Mouse (Mus musculus): Measurements from ENCODE around the gene Tfcp2.

The Tfcp2 gene

DNA sequence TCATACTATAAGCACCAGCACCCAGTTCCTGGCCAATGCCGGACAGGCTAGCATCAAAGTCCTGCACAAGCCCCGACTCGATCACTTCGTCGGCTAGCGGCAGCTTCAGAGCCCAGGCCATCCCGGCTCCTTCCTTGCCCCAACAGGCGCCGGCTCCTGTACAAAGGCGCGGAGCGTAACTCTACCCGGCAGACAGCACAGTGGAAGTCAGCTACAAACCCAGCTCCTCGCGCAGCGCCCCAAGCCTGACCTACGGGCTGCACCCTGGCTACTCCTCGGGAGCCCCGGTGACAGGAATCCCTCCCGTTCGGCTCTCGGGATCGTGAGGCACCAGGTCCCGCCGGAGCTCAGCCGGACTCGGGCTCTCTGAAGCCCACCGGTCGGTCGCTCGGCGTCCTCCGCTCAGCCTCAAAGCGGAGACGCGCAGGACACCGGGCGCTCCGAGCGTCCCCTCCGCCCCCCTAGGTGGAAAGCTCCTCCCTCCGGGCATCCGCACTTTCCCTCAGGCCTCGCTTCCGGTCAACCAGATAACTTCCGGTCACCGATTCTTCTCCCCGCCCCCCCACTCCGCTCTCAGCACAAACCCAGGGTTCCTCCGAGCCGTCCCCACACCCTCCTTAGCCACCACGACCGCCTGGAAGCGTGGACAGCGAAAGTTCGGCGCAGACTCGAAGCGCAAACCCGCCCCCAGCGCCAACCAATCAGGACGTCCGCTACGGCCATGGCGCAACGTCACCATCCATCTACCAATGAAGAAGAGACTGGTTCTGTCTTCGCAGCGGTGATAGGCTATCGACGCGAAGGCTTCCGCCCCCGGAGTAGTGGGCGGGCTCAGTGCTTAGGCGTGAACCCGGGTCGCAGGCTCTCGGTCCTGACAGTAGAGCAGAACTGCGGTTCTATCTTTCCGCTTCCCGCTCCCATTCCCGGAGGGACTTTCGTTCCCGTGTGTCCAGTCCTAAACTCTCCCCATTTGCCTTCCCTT, at the start of gene Tfcp2:
TSS of gene Tfcp2 (minus strand) at position 683 of the 982 bp plus-strand sequence.
- peak; percentile 100 for ATAC-seq (ENCODE audit: low TSS enrichment)

DNA sequence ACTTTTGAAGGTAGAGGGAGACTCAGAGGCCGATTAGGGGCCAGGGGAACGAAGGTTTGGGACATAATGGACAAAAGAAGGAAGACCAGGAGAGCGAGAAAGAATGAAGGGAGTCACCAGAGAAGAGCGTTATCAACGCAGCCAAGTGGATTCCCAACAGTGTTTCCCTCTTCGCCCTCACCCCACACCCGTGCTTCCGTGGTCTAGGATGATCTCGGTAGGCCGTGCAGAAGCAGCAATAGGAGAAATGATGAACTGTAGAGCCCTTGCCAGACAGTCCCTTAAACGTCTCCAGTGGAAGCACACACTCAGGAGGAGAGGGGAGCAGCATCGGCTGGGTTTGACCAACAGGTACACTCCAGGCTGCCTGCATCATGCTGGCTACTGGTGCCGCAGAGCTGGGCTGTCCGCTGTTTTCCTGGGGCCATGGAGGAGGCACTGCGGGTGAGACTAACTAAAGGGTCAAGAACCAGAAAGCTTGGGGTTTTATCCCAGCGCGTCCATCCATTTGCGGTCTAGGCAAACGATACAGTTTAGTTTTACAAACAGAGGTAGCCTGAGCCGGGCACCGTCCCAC, 49.0 kb upstream of the Tfcp2 start:
- ATAC-seq (ENCODE audit: low TSS enrichment): no peak

DNA sequence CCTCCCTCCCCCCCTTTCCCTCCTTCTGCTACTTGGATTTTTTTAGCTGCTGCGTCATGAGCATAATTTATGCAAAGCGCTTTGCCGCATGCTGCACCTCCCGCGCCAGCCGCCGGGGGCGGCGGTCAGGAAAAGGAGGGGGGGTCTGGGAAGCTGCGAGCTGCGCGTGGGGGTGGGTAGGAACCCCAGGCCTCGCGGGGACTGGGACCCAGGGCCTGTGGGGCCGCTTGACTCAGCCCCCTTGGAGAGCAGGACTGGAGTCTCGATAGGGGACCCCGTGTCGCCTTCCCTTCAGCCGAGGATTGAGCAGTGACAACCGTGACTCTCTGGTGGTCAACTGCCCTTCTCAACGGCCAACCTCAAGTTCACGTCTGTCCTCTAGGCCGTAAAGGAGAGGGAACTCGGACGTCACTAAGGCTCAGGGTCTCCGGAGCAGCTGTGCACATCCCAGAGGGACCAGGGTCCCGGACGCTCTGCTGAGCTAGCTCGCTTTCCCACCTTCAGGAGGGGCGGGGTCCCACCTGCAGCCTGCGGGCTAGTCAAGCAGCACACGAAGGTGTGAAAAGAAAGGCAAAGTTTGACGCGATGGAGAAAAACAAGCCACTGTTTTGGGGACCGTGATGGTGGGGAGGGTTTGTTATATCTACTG, 48.4 kb upstream of the Tfcp2 start:
- peak; percentile 44 for ATAC-seq (ENCODE audit: low TSS enrichment)

DNA sequence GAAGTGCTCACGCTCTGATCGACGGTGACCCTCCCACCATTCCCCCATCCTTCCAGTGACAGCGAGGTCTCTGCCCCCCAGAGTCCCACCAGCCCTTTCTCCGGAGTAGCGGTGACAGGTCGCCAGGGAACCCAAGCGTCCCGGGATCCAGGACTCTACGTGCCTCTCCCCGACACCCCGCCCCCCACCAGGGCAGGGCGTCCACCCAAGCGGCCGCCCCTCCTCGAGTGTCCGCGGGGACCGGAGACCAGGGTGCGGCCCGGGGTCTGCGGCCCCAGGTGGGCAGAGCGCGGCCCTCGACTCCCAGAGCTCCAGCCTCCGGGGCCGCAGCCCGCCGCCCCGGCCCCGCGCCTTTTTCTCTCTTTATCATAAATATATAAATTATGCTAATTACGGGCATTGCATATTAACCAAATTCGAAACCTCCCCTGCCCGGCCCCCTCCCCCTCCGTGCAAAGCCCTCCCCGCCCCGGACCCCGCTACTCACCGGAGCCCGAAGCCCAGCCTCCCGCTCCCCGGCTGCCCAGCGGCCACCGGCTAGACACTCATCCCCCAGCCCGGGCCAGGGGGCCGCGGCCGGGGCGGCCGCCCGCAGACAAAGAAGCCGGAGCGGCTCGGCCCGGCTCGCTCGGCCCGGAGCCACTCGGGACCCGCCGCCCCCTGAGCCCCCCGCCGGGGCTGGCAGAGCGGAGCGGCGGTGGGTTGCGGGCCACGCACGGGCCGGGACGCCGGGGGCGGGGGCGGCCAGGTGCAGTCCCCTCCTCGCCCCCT, 47.7 kb upstream of the Tfcp2 start, which contains the start of gene Pou6f1:
TSS of gene Pou6f1 (minus strand) at position 709 of the 771 bp plus-strand sequence.
- no peak for ATAC-seq (ENCODE audit: low TSS enrichment)

DNA sequence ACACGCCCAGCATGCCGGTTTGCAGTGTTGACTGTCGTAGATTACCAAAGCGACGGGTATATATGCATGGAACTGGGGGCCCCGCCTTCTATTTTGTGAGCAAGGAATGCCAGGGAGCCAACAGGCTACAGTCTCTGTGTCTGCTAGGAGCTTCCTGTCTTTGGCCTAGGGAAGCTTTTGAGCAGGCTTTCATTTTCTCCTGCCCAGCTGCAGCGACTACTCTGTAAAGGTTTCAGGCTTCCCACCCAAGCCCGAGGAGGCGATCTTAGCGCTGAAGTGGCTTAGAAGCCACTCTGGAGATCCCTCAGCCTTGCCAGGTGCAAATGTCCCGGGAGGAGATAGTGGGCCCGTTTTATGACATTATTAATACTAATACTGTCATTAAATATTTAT, 47.1 kb upstream of the Tfcp2 start:
- peak; percentile 53; the same call in 1 of the 2 replicates for ATAC-seq (ENCODE audit: low TSS enrichment)

DNA sequence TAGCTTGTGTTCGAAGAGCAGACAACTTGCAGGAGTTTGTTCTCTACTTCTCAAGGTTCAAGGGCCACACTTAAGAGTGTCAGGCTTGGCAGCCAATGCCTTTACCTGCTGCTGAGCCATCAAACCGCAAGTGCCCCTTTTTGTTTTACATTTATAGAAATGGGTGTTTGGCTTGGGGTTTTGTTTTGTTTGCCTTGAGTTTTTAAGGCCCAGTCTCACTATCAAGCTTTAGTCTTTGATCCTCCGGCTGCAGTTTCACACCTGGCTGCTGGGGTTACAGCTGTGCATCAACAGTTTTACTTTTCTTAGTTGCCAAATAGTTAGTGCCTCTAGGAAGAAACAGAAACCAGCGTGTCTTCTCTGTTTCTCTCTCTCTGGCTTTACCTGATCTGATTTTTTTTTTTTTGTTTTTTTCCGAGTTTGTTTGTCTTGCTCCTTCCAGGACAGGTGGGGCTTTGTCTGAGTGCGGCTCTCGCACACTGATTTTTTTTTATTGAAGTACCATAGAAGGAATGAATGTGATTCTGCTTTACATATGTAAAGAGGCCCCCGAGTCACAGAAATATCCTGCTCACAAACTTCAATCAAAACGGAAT, 46.6 kb upstream of the Tfcp2 start:
- ATAC-seq (ENCODE audit: low TSS enrichment): no peak

DNA sequence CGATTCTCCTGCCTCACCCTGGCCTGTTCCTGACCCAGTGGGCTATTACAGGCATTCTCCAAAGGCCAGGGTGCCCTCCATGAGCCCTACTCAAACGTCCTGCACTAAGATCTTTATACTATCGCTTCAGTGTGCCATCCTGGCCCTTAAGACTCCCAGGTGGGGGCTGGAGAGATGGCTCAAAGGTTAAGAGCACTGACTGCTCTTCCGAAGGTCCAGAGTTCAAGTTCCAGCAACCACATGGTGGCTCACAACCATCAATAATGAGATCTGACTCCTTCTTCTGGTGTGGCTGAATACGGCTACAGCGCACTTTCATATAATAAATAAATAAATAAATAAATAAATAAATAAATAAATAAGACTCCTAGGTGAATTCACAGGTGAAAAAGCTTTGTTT, 41.0 kb upstream of the Tfcp2 start:
- no peak for ATAC-seq (ENCODE audit: low TSS enrichment)

DNA sequence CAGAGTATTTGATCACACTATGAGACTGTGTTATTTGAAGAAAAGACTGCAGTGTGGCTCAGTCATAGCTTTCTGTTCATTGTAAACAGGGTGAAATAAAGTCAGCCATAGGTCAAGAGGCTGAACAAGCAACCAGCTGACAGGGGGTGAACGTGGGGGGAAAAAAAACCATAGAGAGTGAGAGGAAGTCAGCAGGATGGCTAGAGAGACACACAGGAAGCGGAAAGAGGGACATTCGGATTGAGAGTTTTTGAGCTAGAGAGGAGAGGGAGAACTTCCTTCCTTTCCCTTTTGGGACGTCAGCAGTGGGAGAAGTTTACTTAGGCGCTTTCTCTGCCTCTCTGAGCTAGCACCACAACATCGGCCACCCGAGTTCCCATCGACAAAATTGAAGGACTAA, 38.6 kb upstream of the Tfcp2 start:
- no peak for ATAC-seq (ENCODE audit: low TSS enrichment)

DNA sequence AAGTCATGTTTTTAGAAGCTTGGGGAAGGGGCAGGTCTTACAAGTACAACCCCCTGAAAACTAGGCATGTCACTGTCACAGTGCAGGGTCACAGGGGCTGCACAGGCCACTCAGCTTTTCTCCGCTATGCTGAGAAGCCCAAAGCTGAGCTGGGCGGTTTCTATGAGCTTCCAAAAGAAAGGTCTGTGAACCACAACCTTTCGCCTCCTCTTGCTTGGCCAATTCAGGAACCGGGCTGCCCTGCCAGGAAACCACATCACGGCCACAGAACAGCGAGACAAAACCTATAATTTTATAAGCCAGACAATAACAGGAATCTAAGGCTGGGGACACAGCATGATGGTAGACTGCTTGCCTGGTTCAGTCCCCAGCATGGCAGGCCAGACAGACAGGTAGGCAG, 36.5 kb upstream of the Tfcp2 start:
- no peak for ATAC-seq (ENCODE audit: low TSS enrichment)

DNA sequence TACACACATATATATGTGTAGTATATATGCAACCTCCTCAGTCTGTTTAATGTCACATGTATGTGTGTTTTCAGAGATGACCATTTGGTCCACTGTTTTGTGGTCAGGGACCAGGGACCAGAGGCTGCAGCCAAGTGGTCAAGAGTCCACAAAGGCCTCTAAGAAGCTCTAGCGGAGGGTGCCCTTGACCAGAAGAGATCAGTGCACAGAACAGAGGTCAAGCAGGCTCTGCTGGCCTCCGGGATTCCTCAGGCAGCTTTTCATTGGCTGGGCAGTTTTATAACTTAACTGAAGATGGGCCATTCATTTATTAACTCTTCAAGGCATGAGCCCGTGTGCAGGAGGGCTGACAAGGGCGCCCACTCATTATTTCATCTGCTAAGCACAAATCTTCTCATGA, 35.4 kb upstream of the Tfcp2 start:
- ATAC-seq (ENCODE audit: low TSS enrichment): no peak

DNA sequence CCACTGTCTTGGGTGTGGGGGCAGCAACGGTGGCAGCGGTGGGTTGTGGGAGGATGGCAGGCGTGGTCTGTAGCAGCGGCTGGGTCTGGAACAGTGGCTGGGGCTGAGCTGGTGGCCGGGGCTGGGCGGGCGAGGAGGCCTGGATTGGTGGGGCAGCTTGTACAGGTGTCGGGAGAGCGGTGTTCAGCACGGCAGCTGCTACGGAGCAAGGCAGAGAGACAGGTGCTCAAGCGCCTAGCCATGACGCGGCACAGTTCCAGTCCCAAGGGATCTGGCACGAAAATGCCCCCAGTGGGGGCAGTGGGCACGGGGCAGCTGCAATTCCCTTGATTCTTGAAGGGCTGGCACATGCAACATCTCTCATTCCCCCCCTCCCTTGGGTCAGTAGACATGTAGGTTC, 34.1 kb upstream of the Tfcp2 start:
- ATAC-seq (ENCODE audit: low TSS enrichment): no peak

DNA sequence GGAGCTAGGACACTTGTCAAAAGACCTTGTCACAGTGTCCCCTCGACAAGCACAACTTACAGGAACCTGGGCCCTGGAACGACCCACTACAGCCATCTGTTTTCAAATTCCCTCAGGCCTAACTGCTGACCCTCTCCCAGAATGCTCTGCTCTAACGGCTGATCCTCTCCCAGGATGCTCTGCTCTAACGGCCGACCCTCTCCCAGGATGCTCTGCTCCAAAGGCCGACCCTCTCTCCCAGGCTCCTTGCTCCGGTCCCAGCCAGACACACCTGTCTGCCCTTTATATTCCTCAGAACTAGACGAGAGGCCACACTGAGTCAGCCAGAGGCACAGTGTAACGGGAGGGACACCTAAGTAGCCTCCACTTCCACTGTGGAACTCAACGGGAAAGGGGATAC, 28.3 kb upstream of the Tfcp2 start:
- ATAC-seq (ENCODE audit: low TSS enrichment): no peak

DNA sequence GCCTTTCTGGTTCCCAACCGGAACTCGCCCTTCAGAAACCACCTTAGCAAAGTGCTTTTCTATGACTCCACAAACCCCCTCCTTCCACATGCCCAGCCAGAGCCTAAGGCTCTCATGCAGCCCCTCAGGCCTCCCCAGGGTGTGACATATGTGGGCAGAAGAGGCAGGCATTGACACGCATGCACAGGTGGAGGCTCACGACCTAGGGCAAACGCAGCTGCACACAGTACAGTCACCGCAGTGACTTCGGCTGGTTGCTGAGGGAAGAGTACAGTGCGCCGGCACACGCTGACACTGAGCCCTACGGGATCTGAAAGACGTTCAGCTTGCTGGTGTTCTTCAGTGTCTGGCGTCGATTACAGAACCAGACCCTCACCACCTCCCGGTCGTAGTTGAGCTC, 26.2 kb upstream of the Tfcp2 start:
- ATAC-seq (ENCODE audit: low TSS enrichment): no peak

DNA sequence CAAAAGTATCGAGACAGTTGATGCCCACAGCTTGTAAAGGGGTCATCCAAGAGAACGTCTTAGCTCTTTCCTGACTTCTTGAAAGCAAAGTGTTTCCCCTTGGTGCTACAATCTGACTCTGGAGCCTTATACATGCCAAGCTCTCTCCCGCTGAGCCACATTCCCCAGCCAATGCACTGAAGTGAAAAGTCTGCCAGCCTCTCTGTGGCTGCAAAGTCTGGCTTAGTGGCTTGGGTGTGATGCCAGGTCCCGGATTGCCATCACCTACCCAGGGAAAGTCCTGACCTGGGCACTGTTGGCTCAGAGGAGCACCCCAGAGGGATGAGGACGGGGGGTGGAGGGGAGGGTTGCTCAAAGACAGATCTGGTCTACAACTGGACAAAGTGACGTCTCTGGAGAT, 25.0 kb upstream of the Tfcp2 start:
- ATAC-seq (ENCODE audit: low TSS enrichment): no peak

DNA sequence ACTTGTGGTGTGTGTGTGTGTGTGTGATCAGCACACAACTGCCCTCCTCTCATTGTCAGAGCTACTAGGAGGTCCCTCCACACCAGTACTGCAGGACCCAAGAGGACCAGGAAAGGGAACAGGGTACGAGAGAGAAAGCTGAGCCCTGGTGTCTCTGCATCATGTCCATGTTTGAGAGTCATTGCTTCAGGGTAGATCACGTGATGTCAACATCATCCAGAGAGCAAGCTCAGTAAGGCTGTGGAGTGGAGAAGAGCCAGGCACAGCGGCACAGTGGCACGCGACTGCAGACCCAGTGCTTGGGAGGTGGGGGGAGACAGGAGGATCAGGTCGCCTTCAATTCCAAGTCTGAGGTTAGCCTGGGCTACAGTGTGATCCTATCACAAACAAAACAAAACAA, 24.6 kb upstream of the Tfcp2 start:
- no peak for ATAC-seq (ENCODE audit: low TSS enrichment)

DNA sequence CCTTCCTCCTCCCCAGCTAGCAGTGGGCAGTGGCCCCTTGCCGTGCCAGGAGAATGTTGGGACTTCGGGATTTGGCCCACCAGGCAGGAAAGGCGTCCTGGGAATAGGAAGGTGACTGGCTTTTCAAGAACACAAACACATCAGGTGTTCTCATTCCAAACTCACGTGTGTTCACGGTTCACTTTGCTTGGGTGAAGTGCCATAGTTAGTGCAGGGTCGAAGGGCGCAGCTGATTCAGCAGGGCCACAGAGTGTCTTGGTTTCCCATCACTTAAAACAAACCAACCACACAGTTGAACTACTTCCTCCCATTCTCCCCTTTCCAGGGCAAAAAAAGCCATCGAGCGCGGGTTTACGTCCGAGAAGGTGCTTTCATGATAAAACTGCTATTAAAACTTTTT, 23.6 kb upstream of the Tfcp2 start:
- no peak for ATAC-seq (ENCODE audit: low TSS enrichment)

DNA sequence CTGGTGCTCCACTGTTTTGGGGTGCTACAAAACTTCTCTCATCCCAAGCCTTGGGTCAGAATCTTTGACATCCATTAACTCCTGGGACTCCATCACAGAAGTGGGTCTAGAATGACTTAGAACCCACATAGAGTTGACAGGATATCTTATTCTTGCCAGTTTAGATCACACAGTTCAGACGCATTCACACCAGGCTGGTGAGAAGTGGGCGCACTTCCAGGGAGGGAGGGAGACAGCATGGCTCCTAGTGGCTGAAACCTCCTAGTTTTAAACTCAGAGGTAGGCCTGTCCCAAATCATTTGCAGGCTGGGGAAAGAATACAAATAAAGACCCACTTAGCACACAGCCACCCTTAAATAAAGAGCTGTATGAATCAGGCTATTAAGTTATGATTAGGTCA, 22.6 kb upstream of the Tfcp2 start:
- no peak for ATAC-seq (ENCODE audit: low TSS enrichment)

DNA sequence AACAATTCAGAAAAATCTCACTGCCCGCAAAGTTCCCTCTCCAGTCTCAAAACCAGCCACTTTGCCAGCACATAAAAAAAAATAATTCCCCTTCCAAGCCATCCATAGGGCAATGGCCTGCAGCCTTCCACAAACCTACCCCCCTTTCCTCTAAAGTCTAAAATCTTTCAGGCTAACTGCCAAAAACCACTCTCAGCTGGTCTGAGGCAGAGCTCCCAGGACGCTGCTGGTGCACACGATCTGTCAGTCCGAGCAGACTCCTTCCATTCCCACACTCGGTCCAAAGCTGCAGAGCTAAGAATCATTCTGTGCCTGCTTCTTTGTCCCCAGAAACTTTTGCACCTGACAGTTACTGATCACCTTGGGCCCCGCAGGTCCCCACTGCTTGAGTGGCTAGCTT, 22.1 kb upstream of the Tfcp2 start:
- ATAC-seq (ENCODE audit: low TSS enrichment): no peak

DNA sequence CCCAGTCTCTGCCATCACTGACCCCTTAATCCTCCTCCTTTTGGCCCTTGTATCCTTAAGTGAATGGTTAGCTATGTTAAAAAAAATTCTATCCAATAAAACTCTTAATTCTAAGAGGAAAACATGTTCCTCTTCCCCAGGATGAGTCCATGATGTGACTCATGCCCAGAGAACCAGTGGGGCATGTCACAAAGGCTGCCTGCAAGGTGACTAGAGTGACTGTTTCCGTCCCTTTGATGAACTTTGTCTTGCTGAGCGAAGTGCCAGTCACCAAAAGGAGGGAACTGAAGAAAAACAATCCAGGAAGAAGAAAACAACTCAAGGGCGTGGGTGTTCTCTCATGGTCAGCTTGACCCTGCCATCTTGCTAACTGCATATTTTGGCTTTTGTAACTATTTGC, 17.4 kb upstream of the Tfcp2 start:
- no peak for ATAC-seq (ENCODE audit: low TSS enrichment)

DNA sequence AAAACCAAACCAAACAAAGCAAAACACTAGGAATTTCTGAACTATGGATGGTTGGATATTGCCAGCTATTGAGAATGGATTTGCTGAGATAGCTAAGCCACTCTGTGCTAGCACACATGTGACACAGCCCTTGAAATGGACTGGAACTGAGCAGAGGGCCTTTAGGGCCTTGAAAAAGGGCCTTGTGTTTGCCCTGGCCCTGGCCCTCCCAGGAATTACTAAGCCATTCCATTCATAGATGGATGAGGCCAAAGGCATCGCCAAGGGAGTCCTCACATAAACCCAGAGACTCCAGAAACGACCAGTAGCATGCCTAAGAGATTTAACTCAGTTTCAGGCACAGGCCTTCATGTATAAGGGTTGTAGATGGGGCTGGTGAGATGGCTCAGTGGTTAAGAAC, 14.7 kb upstream of the Tfcp2 start:
- no peak for ATAC-seq (ENCODE audit: low TSS enrichment)

DNA sequence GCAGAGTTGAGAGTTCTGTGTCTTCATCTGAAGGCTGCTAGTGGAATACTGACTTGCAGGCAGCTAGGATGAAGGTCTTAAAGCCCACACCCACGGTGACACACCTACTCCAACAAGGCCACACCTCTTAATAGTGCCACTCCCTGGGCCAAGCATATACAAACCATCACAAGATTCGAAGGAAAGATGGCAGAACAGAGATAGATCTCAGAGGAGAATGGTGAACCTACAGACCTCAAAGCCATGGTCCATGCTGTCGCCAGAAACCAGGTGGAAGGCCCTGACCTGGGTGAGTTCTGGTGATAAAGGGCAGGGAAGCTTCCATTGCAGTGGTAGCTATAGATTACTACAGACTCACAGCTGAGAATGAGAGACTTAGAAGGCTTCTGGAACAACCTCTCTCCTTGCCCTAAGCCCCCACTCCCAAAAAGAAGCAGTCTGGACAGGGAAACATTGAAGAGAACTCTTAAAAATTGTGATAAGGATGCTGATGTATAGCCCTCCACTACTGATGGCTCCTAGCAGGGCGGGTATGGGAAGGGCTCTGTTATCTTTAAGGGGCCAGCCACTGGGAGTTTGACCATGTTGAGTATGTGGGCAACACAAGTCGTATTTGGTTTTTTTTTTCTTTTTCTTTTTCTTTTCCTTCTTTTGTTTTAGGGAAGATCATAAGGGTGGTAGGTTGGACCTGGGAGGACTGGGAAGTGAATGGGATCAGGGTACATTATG, 6.1 kb upstream of the Tfcp2 start:
- ATAC-seq (ENCODE audit: low TSS enrichment): no peak

Data from frontal cortex, adult (tissue).